Mouse (Mus musculus) right cerebral cortex, postnatal 25 days (tissue): ENCODE results near the gene Smtnl1.
"Not testable (repeated sequence)": the region's sequence is repeated elsewhere in the genome, so short reads cannot be mapped to it uniquely, and the experiment has no call there.

ENCODE experiments used
- DNase-seq: peaks from one replicate; pipeline ENCODE4 v3.0.0; 2022

Gene Smtnl1

DNA sequence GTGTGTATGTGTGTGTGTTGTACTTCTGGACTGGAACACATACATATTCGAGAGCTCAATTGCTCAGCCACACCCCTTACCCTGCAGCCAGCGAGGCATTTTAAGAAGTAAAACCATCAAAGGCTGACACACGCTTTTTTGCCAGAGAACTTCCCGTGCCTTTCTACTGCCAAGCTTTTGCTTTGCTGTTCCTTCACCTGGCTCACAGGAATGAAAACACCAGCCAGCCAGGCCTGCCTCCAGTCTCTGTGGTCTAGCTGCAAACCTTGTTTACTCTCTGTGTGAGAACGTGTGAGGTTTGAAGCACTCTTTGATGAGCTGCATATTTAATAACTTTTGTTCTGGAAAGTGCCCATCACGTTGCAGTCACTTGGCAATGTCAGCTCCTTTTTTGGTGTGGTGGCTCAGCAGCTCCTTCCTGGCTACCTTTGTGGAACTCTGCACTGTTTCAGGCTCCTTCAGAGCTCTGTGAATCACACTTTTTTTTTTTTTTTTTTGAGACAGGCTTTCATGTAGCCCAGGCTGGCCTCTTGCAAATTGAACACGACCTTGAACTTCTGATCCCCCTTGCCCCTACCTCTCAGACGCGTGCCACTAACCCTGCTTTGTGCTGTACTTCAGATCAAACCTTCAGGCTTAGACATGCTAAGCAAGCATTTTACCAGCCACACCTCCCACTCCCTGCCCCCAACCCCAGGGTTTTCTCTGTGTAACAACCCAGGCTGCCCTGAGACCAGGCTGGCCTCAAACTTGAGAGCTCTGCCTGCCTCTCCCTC is 15.6 kb upstream of the Smtnl1 start:
- no peak for DNase-seq

DNA sequence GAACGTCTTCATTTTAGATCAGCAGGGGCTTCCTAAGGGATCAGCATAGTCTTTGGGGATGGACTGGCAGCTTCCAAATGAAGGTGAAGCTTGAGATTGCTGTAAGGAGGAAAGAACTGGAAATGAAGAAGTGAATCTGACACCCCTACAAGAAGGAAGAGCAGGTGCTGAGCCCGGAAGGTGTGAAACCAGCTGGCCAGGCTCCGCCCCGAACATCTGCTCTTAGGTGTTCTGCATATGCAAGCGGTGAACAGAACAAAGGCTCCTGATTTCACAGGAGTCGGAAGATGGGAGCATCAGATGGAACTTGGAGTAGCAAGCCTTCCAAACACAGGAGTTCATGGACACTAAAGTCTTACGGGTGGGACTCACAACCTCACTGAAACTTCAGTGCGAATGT is 14.7 kb upstream of the Smtnl1 start:
- peak; percentile 26 for DNase-seq

DNA sequence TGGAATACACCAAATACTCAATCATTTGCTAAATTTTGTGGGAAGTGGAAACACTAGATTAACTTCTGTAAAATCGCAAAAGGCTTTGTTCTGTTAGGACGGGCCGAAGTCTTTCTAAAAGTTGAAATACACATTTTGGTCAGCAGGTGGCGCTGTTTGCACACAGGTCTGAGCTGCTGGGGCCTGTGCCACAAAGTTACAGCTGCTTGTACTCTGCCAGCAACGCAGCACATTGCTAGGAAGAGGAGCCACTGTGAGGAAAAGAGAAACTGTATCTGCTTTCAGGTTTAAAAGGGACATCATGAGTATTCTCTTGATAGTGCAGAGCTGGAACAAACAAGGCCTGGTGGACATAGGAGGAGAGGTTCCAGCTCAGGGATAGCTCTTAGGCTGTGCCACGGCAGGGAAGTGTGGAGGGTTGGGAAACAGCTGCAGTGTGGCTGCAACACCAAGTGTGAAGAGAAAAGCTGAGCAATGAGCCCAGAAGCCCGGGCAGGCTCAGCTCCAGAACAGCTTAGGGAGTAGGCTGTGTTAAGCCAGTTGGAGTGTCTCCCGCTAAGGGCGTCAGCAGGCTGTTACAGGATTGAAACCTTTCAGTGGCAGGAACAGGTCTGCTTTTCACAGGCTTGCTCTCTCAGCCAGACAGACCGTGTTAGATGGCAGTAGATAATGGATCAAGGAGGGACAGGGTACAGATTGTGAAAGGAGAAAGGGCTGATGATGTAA is 9.4 kb upstream of the Smtnl1 start:
- peak; percentile 82 for DNase-seq

DNA sequence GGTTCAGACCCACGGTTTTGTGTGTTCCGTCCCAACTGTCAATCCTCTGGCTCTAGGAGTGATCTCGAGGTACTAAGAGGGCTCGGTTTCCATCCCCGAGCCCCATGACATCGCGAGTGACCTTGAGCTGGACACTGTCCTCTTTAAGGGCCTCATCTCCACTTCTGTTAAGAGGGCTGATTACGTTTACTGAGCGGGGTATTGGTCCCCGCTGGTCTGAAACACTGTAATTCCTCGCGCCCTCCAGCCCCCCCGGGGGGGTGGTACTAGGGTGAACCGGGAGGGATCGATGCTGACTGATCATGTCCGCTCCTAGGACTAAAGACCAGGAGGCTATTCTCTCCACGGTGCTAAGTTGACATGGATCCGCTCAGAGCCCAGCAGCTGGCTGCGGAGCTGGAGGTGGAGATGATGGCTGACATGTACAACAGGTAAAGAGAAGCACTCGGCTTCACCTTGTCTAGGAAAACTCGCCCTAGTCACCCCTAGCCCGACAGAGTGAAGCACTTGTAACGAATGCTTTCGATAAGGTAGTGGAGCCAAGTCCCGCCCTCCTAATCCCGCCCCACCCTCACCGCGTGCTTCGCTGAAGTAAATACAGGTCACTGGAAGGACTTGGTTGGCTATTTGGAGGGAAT is 5.0 kb upstream of the Smtnl1 start:
- DNase-seq, result no peak

DNA sequence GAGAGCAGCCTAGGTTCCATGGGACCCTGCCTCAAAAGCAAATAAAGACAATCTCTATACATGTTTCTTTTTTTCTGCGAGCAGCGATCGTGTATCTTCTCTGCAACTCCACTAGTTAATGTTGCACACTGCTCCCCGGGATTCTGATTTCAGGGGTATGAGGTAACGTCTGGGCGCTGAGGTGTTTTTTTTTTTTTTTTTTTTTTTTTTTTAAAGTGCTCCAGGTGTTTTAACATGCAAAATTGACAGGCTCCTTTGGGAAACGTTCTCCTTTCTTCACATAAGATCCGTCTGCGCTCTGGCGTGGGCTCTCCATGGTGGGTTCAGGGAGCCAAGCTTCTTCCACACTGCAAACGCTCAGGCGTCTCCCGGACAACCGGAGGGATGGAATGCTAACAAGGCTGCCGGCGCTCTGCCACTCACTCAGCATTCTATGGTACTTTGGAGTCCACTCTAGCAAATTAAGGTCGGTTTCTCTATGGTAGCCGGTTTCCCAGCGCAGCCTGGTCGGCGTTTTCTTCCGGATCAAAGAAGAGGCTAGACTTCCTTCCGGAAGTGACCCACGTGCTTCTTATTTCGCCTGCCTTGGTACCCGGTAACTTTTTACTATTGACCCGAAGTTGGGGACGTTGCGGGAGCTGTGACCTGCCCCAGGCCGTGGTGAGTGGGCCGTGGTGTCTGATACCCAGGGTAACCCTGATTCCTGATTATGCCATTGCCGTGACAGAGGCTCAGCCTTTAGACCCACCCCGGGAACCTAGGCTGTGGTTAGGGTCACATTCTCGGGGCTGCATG is 4.2 kb upstream of the Smtnl1 start, which contains the start of gene Timm10:
Gene Timm10 (plus strand): TSS at position 510 of the 795 bp plus-strand sequence.
- DNase-seq, result peak; percentile 87

DNA sequence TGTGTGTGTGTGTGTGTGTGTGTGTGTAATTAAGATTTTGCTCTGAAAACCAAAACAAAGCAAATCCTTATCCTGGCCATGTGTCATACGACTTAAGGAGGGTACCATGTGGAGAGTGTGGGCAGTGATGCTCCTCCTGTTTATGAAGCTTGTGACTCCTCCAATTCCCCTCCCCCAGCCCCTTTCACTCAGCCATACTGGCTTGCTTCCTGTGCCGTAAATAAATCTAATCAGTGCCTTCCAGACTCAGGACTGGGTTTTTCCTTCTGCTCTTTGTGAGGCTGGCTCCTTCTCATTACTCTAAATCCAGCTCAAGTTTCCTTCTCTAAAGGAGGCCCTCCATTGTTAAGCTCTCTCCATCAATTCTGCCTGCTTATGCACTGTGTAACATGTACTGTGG is 785 bp upstream of the Smtnl1 start:
- no peak for DNase-seq

DNA sequence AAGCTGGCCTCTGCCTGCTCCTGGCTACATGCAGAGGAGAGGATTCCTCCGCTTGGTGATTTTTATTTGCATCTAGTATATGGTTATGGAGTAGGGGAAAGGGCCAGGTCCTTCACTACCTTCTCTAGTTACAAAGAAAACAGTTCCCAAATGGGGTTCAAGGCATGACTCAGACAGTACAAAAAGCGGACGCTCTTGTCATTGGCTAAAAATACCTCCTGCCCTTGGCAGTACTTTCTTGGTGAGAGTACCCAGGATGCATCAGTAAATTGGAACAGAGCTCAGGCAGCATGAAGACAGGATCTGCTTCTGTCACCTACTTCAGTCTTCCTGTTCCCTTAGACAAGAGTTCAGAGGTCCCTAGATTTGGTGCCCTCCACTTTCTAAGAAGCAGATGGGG is 2.6 kb downstream of the Smtnl1 start:
- DNase-seq, result peak; percentile 23

DNA sequence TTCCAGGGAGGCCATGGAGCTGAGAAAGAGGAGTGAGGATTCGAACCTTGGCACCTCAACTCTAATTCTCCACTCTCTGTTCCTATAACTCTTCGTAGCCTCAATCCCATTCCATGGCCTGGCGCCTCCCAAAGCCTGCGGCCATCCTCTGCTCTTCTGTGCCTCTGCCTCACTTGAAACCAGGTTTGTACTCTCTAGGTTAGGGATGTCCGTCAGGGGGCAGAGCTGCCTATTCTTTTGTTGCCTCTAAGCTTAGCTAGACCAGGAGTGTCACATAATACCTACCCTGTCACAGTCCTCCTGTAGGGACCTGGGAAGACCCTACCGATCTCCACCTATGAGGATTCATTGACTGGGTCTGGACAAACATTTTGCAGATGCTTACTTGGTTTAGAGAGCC is 9.8 kb downstream of the Smtnl1 start:
- no peak for DNase-seq

DNA sequence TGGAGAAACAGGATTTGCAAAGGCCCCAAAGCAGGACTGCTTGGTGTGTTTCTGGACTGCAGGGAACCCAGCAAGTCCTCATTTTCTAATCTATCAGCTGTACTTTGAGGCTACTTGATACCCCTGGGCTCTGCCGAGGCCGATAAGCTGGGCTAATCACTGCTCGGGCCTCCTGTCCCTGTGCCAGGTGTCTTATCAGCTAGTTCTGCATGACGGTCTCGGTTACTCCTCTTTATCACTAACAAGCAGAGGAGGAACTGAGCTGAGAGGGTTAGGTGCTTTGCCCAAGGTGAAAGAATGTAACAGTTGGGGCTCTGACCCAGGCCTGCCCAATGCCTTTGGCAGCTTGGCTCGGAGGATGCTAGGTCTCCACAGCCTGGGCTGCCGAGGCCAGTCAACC is 10.6 kb downstream of the Smtnl1 start:
- no peak for DNase-seq

DNA sequence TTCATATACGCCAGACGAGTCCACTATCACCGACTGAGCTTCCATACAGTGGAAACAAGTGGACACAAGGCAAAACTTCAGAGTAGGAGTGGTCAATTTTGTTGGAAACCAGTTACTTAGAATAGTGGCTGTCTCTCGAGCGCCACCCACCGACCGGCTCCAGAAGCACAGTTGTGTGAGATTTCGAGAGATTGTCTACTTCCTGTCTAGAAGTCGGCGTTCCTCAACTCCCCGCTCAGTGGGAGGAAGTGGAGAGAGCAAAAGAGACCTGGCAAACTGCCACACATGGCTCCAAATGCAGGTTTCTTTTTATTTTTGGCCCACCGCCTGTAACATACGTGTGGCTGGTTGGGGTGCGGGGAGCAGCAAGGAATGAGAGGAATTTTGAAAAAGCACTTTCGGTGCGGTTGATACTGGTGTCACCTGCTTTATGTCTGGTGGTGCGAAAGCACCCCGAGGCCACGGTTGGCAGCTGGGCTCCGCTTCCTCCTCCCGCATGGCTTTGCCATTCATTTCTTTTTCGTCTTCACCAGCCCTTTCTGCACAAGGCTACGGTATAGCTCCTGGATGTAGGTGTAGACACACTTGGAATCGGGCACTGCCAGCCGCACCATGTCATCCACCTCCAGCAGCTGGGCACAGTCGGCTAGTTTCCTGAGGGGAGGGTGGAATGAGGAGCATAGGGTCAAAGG is 11.4 kb downstream of the Smtnl1 start:
- DNase-seq, result peak; percentile 76

DNA sequence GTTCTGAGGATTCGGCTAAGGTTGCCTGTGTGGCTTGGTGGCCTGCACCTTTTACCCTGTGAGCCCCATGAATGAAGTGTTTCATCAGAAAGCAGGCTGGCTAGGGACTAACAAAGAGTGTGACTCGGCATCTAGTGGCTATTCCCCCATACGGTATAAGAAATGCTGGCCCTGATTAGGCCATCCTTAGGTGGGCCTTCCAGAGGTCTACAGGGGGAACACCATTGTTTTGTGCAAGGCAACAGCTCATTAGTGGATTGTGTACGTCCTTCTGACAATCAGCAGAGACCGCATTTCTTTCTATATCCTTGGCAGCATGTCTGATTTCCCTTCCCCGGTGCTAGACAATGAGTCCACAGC is 11.9 kb downstream of the Smtnl1 start:
- DNase-seq, result no peak

DNA sequence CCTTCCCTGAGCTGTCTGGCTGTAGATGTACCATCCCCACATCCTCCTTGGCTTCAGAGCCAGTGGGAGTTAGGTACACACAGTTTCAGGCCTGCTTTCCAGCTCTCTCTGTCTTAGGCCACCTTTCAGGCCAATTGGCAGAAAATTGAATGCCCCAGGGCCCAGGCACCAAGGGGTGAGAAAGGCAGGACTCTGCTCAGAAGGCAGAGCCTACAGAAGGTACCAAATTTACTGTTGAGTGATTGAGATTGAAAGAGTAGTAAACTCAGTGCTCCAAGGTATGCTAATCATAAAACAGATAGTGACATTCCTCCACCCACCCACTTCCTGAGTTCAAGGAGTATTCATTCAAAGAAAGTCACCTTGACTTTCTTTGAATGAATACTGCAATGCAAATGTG is 13.1 kb downstream of the Smtnl1 start:
- DNase-seq, result no peak

DNA sequence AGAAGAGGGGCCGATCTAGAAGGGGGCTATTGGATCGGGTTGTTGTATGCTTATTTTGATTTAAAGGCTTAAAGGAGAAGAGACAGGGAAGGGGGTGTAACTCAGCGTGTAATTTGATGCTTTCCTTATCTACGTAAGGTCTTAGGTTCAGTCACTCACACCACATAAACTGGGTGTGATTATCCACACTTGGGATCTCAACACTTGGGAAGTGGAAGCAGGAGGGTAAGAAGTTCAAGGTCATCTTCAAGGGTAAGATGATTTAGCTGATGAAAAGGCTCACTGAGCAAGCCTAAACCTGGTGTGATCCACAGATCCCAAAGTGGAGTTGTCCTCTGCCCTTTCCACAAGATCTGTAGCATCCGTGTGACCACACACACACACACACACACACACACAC is 15.9 kb downstream of the Smtnl1 start:
- DNase-seq, result no peak

DNA sequence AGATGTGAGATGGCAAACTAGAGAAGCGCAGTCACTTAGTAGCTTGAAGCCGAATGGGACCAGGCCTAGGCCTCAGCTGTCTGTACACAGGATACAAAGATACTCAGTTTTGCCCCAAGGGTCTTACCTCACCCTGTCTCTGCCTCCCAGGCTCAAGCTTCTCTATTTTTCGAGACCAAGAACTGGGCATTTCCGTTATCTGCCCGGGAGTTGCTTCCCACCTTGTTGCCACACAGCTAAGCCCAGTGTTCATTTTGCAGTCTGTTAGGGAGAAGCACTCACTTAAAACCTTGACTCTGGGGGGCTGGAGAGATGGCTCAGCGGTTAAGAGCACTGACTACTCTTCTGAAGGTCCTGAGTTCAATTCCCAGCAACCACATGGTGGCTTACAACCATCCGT is 18.5 kb downstream of the Smtnl1 start:
- DNase-seq, result no peak

DNA sequence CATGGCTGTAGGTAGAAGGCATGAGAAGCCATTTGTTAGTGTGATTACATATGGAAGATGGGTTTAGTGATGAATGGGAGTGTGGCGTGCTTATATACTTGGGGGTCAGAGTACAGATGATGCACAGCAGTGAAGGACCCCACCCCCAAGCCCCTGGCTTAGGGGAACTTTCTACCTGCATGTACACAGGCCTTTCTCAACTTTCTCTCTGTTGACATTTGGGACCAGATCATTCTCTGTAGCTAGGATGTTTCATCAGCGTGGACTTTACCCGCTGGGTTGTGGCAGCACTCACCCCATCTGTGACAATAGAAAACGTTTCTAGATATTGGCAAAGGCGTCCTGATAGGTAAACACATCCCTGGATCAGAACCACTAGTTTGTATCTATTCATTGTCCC is 21.2 kb downstream of the Smtnl1 start:
- DNase-seq, result not testable (repeated sequence)

DNA sequence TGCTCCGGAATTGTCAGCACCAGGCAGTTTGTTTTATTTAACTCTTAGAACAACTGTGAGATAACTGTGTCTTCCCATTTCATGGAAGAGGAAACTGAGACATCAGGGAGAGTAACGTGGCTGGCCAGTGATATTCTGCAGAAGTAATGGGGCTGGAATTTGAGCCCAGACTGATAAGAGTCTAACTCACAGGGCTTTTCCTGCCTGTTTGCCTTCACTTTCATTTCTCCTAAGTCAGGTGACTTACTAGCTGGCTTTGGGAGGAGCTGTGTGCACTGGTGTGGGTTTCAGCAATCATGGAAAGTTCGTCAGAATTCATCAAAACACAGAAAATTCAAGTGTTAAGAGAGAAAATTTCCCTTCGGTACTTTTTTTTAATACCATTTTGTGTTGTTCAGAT is 22.1 kb downstream of the Smtnl1 start:
- DNase-seq, result no peak

DNA sequence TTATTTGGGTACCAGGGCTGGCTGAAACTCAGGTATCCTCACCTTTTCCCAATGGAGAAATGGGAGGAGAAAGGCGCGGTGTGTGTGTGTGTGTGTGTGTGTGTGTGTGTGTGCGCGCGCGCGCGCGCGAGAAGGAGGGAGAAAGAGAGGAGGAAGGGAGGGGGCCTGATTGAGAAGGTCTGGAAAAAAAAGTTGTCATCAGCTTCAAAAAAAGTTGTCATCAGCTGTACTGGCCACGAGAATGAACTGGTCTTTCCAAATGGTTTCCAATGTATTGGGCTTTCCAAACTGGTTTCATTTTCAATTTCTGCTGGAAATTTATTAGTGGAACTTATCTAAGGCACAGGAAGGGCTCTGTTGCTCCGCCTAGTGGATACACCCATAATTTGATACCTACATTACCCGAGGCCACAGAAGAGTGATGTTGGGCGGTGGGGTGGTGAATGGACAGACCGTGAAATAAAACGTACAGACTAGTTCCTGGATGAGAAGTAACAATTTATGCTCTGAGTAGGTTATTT is 23.4 kb downstream of the Smtnl1 start:
- peak; percentile 48 for DNase-seq

DNA sequence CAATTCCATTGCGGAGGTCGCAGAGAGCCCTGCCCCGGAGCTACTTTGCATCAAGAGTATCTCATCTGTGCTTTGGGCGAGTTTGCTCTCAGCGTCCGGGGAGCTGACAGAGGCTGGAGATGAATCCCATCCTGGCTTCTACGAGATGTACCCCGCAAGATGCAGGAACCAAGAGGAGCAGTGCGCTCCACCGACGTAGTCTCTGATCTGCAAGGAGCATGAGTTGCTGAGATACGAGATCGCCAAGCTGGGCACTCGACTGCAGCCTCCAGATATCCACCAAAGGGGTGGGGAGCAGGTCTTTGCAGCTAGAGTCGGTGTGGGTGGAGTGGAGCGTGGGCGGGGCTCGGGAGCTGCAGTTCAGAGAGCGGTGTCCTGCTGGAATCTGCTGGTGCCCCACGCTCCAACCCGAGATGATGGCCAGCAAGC is 23.9 kb downstream of the Smtnl1 start, which contains the start of gene Ube2l6:
Gene Ube2l6 (plus strand): TSS at position 336 of the 429 bp plus-strand sequence.
- DNase-seq, result peak; percentile 57

DNA sequence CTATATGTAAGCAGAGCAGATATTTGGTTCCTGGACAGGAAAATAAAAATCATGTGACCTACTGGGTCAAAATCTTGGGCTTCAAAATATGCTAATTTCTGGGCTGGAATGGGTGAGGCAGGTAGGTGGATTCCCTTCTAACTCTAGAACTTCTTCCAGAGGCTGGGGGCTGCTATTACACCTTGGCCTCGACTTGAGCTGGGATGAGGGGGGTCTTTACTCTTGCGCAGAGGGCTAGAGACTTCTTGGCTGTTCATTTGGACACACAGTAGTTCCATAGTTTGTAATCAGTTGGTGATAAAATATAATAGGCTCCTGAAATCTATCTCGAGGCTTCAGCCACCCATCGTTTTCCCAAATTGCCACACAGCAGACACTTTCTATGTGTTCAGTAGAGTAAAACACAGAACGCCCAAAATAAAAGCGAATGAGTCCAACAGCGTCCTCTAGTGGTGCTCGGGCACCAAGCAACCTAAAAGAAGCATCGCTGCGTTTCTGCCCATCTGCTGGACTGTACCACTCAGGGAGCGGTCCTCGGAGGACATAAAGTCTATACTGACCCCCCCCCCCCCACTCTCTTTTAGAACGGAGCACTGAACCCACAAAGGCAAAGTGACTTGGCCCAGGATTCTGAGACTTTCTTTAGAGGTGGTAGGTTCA is 24.5 kb downstream of the Smtnl1 start:
- DNase-seq, result peak; percentile 80

DNA sequence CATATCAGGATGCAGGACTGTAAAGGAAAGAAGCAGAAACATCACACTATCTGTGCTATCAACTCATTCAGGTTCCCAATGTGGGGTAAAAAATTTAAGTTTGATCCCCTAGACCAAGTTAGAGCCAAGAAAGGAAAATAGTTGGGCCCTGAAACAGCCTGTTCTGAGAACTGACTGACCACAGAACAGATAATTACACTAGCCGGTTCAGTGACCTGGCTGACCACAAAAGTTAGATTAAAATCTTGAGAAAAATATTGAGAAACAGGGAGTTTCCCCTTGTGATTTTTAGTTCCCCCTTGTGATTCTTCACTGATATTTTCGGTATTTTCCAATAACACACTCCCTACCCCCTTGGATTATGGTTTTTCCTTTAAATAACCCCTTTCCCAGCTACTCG is 28.6 kb downstream of the Smtnl1 start:
- DNase-seq, result no peak

DNA sequence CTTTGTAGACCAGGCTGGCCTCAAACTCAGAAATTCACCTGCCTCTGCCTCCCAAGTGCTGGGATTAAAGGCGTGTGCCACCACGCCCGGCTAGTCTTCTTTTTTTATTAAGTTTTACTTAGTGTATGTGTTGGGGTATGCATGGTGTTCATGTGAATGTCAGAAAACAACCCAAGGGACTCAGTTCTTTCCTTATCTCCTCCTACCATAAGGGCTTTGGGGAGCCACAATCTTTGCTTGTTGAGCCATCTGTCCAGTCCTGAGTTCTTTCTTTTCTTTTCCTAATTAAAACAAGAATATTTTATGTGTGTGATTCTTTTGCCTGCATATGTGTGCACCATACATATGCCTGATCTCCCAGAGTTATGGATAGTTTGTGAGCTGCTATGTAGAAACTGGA is 29.3 kb downstream of the Smtnl1 start:
- no peak for DNase-seq

DNA sequence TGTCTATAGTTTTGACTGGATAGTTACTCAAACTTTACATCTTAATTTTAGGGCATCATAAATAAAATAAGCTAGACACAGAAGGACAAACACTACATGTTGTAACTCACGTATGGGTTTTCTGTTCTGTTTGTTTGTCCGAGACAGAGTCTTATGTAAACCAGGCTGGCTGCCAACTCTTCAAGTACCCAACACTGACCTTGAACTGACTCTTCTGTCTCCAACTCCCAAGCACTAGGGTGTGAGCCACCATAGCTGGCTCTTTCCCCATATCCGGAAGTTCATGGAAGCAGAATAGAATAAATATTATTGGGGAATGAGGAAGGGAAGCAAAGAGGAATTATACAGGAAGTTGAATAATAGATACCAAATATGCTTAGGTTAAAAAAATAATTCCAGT is 29.9 kb downstream of the Smtnl1 start:
- DNase-seq, result no peak
